ENCODE assay signal across 11 mouse cellular contexts in the genomic region with DNA sequence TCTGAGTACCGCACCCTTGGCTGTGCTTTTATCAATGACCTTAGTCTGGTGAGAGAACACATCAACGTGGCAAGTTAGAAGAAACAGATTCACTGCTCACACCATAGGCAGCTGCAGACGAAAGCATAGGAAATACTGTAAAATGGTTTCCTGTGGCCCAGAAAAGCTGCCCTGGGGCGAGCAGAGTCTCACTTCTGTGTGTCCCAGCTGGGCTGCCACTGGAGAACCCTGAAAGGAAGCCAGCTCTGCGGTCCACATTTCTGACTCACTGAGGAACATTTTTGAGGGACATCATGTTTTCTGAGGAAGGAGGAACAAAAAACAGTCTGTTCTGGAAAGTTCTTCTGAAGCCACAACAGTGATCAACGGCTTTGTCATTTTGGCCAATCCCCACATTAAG. TPM values are rescaled to one million over a fixed set of nuclear protein-coding genes. Genes with fewer than 3 reads are reported as not detected.
DNase-seq lines count a peak whose midpoint lies in the region; ATAC-seq and TF ChIP-seq lines count a peak whose summit lies in the region.
"Had no signal": no experiment of that assay in that cellular context is flagged by ENCODE, and none has a peak within 500 bp of the region (broad histone marks: within the 10 kb centered on the region; RNA-seq: fewer than 3 reads in every experiment).

No protein-coding gene starts in this region.

- 55% methylated on average over 6 of the region's 6 CpGs for WGBS in heart, embryonic 12.5 days
- WGBS in midbrain, embryonic 14.5 days = 88% methylated on average over 6 of the region's 6 CpGs
- 70% methylated on average over 6 of the region's 6 CpGs for WGBS in intestine, embryonic 15.5 days

- H3K9ac ChIP-seq in heart, embryonic 12.5 days = no peak overlapping the region
- H3K9ac ChIP-seq in midbrain, embryonic 14.5 days (replicated peaks; ENCODE audit: low read length) = no peak overlapping the region
- no peak overlapping the region for H3K9ac ChIP-seq in intestine, embryonic 15.5 days
- H3K9ac ChIP-seq: hindbrain, embryonic 12.5 days; lung, embryonic 14.5 days had no signal

- no peak overlapping the region for H3K4me2 ChIP-seq in heart, embryonic 12.5 days
- H3K4me2 ChIP-seq in myocyte (ENCODE audit: low read depth) = peak overlapping the region; percentile 44
- H3K4me2 ChIP-seq in midbrain, embryonic 14.5 days (ENCODE audit: low read length) = no peak overlapping the region
- no peak overlapping the region for H3K4me2 ChIP-seq in intestine, embryonic 15.5 days (replicated peaks)
- H3K4me2 ChIP-seq: hindbrain, embryonic 12.5 days; lung, embryonic 14.5 days had no signal

- no peak for TF ChIP-seq POLR2A in myocyte (IDR thresholded peaks at IDR 0.05; ENCODE audit: insufficient read length, low read depth)

- peak; percentile 98 for DNase-seq in heart, adult 11 months
- peak; percentile 86 for DNase-seq in NIH3T3 (ENCODE audit: low read depth)
- no peak for DNase-seq in midbrain, embryonic 14.5 days
- no peak for DNase-seq in right cerebral cortex, postnatal 4 days
- DNase-seq: layer of hippocampus, postnatal 36 days; lung, embryonic 14.5 days had no signal

- H3K79me2 ChIP-seq in myocyte (ENCODE audit: control insufficient read depth, insufficient read depth) = no peaks in the 10 kb centered on the region

- no peaks in the 10 kb centered on the region for H3K36me3 ChIP-seq in heart, embryonic 12.5 days
- H3K36me3 ChIP-seq in myocyte (ENCODE audit: control insufficient read depth, insufficient read depth) = no peaks in the 10 kb centered on the region
- H3K36me3 ChIP-seq in midbrain, embryonic 14.5 days (ENCODE audit: control insufficient read depth, insufficient read depth, low read length) = no peaks in the 10 kb centered on the region
- H3K36me3 ChIP-seq in intestine, embryonic 15.5 days = no peaks in the 10 kb centered on the region
- H3K36me3 ChIP-seq: hindbrain, embryonic 12.5 days had no signal

- no peak overlapping the region for H3K4me3 ChIP-seq in heart, embryonic 12.5 days
- H3K4me3 ChIP-seq in myocyte = no peak overlapping the region
- H3K4me3 ChIP-seq in midbrain, embryonic 14.5 days (replicated peaks; ENCODE audit: low read depth, low read length) = no peak overlapping the region
- no peak overlapping the region for H3K4me3 ChIP-seq in intestine, embryonic 15.5 days (replicated peaks)
- H3K4me3 ChIP-seq: hindbrain, embryonic 12.5 days had no signal

- no peak for ATAC-seq in heart, embryonic 12.5 days (ENCODE audit: insufficient number of reproducible peaks, low FRiP score)
- ATAC-seq in granulocyte monocyte progenitor cell, adult 5-6 weeks (replicated peaks; ENCODE audit: poor library complexity, severe bottlenecking) = peak; percentile 97
- no peak for ATAC-seq in midbrain, embryonic 14.5 days (ENCODE audit: low FRiP score, low TSS enrichment)
- ATAC-seq in intestine, embryonic 15.5 days = no peak

- no peaks in the 10 kb centered on the region for H3K27me3 ChIP-seq in heart, embryonic 12.5 days (replicated peaks)
- no peaks in the 10 kb centered on the region for H3K27me3 ChIP-seq in myocyte (ENCODE audit: control insufficient read depth, insufficient read depth, insufficient read length)
- H3K27me3 ChIP-seq in midbrain, embryonic 14.5 days (ENCODE audit: control insufficient read depth, insufficient read depth, low read length) = no peaks in the 10 kb centered on the region
- H3K27me3 ChIP-seq in intestine, embryonic 15.5 days (replicated peaks) = no peaks in the 10 kb centered on the region
- H3K27me3 ChIP-seq: hindbrain, embryonic 12.5 days had no signal

- H3ac ChIP-seq in myocyte (ENCODE audit: control insufficient read depth, insufficient read length) = no peak overlapping the region

- no peak overlapping the region for H3K27ac ChIP-seq in heart, embryonic 12.5 days (ENCODE audit: poor library complexity, severe bottlenecking)
- H3K27ac ChIP-seq in midbrain, embryonic 14.5 days (replicated peaks; ENCODE audit: low read depth, low read length) = no peak overlapping the region
- H3K27ac ChIP-seq in intestine, embryonic 15.5 days = no peak overlapping the region
- H3K27ac ChIP-seq: hindbrain, embryonic 12.5 days had no signal

- H3K9me3 ChIP-seq in heart, embryonic 12.5 days (replicated peaks) = no peaks in the 10 kb centered on the region
- H3K9me3 ChIP-seq in midbrain, embryonic 14.5 days (ENCODE audit: control insufficient read depth, low read length) = no peaks in the 10 kb centered on the region
- H3K9me3 ChIP-seq in intestine, embryonic 15.5 days = no peaks in the 10 kb centered on the region
- H3K9me3 ChIP-seq: hindbrain, embryonic 12.5 days had no signal

- H3K4me1 ChIP-seq in heart, embryonic 12.5 days (replicated peaks) = no peaks in the 10 kb centered on the region
- no peaks in the 10 kb centered on the region for H3K4me1 ChIP-seq in midbrain, embryonic 14.5 days (ENCODE audit: control insufficient read depth, insufficient read depth, low read length)
- no peaks in the 10 kb centered on the region for H3K4me1 ChIP-seq in intestine, embryonic 15.5 days (replicated peaks)
- H3K4me1 ChIP-seq: hindbrain, embryonic 12.5 days had no signal

TF ChIP-seq in myocyte, 11 proteins besides CTCF, POLR2A, EP300 and RAD21:
- TF ChIP-seq CEBPB (IDR thresholded peaks at IDR 0.05; ENCODE audit: insufficient read depth, poor library complexity, severe bottlenecking) (no peak), MYOD1 (IDR thresholded peaks at IDR 0.05; ENCODE audit: control insufficient read depth in 1 of 3, insufficient read length in 2 of 3, low read depth in 2 of 3) (no peak), POLR2AphosphoS2 (IDR thresholded peaks at IDR 0.05; ENCODE audit: insufficient read length, low read depth) (no peak), SRF (IDR thresholded peaks at IDR 0.05; ENCODE audit: control insufficient read depth, insufficient read length, low read depth) (no peak), TCF3 (IDR thresholded peaks at IDR 0.05; ENCODE audit: insufficient read length, low read depth) (no peak), MAX (IDR thresholded peaks at IDR 0.05; ENCODE audit: low read depth) (no peak), TCF12 (IDR thresholded peaks at IDR 0.05; ENCODE audit: insufficient read depth, poor library complexity, severe bottlenecking) (no peak), MYOG (IDR thresholded peaks at IDR 0.05; ENCODE audit: control insufficient read depth in 1 of 3, insufficient read depth in 1 of 3, insufficient read length in 2 of 3, low read depth in 2 of 3) (no peak), E2F4 (IDR thresholded peaks at IDR 0.05; ENCODE audit: insufficient read depth) (no peak)

RNA-seq across cellular contexts. Expression of a gene that starts 13.1 kb away (rescaled TPM):
- polyA plus RNA-seq in heart, embryonic 12.5 days (2016; fragmentation: Nextera tagmentation; extraction: Ambion mirVana) = 6.0 and 7.4 TPM in 2 replicates
- total RNA-seq in granulocyte monocyte progenitor cell, adult 5-6 weeks (2014; fragmentation: Nextera tagmentation) = 60.9 and 70.6 TPM in 2 replicates
- 42.5 and 47.1 TPM in 2 replicates for total RNA-seq in granulocyte monocyte progenitor cell, adult 5-6 weeks (2017)
- polyA plus RNA-seq in myocyte (2012; fragmentation: generic; extraction: Trizol) = 16.9 TPM
- polyA plus RNA-seq in midbrain, embryonic 14.5 days (2014; fragmentation: Nextera tagmentation; extraction: Ambion mirVana) = 12.8 and 14.0 TPM in 2 replicates
- polyA plus RNA-seq in intestine, embryonic 15.5 days (2015; fragmentation: Nextera tagmentation; extraction: Ambion mirVana) = 5.5 and 8.1 TPM in 2 replicates

RNA-seq across cellular contexts. Expression of a gene that starts 33.8 kb away (rescaled TPM):
- polyA plus RNA-seq in heart, embryonic 12.5 days (2016; fragmentation: Nextera tagmentation; extraction: Ambion mirVana) = 22.9 and 24.1 TPM in 2 replicates
- 13.3 and 15.2 TPM in 2 replicates for total RNA-seq in granulocyte monocyte progenitor cell, adult 5-6 weeks (2014; fragmentation: Nextera tagmentation)
- total RNA-seq in granulocyte monocyte progenitor cell, adult 5-6 weeks (2017) = 13.0 and 23.7 TPM in 2 replicates
- 18.0 TPM for polyA plus RNA-seq in myocyte (2012; fragmentation: generic; extraction: Trizol)
- 32.5 and 43.3 TPM in 2 replicates for polyA plus RNA-seq in midbrain, embryonic 14.5 days (2014; fragmentation: Nextera tagmentation; extraction: Ambion mirVana)
- 27.1 and 29.4 TPM in 2 replicates for polyA plus RNA-seq in intestine, embryonic 15.5 days (2015; fragmentation: Nextera tagmentation; extraction: Ambion mirVana)

RNA-seq across cellular contexts. Expression of a gene that starts 55.7 kb away (rescaled TPM):
- polyA plus RNA-seq in heart, embryonic 12.5 days (2016; fragmentation: Nextera tagmentation; extraction: Ambion mirVana) = 16.2 and 18.2 TPM in 2 replicates
- total RNA-seq in granulocyte monocyte progenitor cell, adult 5-6 weeks (2014; fragmentation: Nextera tagmentation) = 11.6 and 12.4 TPM in 2 replicates
- 6.7 and 9.7 TPM in 2 replicates for total RNA-seq in granulocyte monocyte progenitor cell, adult 5-6 weeks (2017)
- 5.8 TPM for polyA plus RNA-seq in myocyte (2012; fragmentation: generic; extraction: Trizol)
- 24.5 and 27.3 TPM in 2 replicates for polyA plus RNA-seq in midbrain, embryonic 14.5 days (2014; fragmentation: Nextera tagmentation; extraction: Ambion mirVana)
- polyA plus RNA-seq in intestine, embryonic 15.5 days (2015; fragmentation: Nextera tagmentation; extraction: Ambion mirVana) = 20.5 and 22.2 TPM in 2 replicates

RNA-seq across cellular contexts. Expression of a gene that starts 56.2 kb away (rescaled TPM):
- 18.8 and 19.5 TPM in 2 replicates for polyA plus RNA-seq in heart, embryonic 12.5 days (2016; fragmentation: Nextera tagmentation; extraction: Ambion mirVana)
- 54.8 and 72.9 TPM in 2 replicates for total RNA-seq in granulocyte monocyte progenitor cell, adult 5-6 weeks (2014; fragmentation: Nextera tagmentation)
- total RNA-seq in granulocyte monocyte progenitor cell, adult 5-6 weeks (2017) = 21.4 and 36.5 TPM in 2 replicates
- 9.0 TPM for polyA plus RNA-seq in myocyte (2012; fragmentation: generic; extraction: Trizol)
- 25.4 and 28.6 TPM in 2 replicates for polyA plus RNA-seq in midbrain, embryonic 14.5 days (2014; fragmentation: Nextera tagmentation; extraction: Ambion mirVana)
- polyA plus RNA-seq in intestine, embryonic 15.5 days (2015; fragmentation: Nextera tagmentation; extraction: Ambion mirVana) = 17.0 and 17.1 TPM in 2 replicates

Comparison
In these comparisons a context has a peak if more than half of its experiments do, and no peak if none do; other contexts are left out.
1. DNase-seq: peak in heart, adult 11 months (single experiment) and NIH3T3 (single experiment); none in midbrain, embryonic 14.5 days (single experiment) and right cerebral cortex, postnatal 4 days (single experiment).